Mouse (Mus musculus) cerebellum, adult 2 months (tissue): ENCODE measurements at regions not wholly inside any gene's neighbourhood (a gene's known extent, or its start where the extent isn't known, plus 50 kb on each side); places are given as distances from the start of the nearest gene placed in this dataset.

Experiments used
- DNase-seq, 2 experiments: peaks; one replicate each; pipeline ENCODE4 v3.0.0; 2021
- H3K27ac ChIP-seq: fragments of 200-500 bp; 2 replicates; pipeline ENCODE4 v1.5.1; 2012; ENCODE audit warnings: low read length, control low read depth, inconsistent platforms; ENCODE audit not compliant: insufficient read depth
- H3K27me3 ChIP-seq: fragments of 200-500 bp; 2 replicates; pipeline ENCODE4 v1.6.1; 2012; ENCODE audit warnings: inconsistent platforms, mild to moderate bottlenecking, low read length, moderate library complexity; ENCODE audit not compliant: control insufficient read depth, insufficient read depth
- H3K4me1 ChIP-seq: fragments of 200-500 bp; 2 replicates; pipeline ENCODE4 v1.6.1; 2011; ENCODE audit warnings: low read length; ENCODE audit not compliant: control insufficient read depth, insufficient read depth
- H3K4me3 ChIP-seq: fragments of 200-500 bp; replicated peaks from 2 replicates; pipeline ENCODE3; 2011; ENCODE audit warnings: mild to moderate bottlenecking, low read depth, low read length, control low read depth; ENCODE audit not compliant: insufficient read depth
- CTCF ChIP-seq: fragments of 200-500 bp; IDR thresholded peaks from 2 replicates; pipeline ENCODE4 v1.5.1; 2011; ENCODE audit warnings: low read depth, mild to moderate bottlenecking, control low read depth, low read length, moderate library complexity, borderline replicate concordance; ENCODE audit not compliant: insufficient read depth
- POLR2A ChIP-seq: fragments of 200-500 bp; IDR thresholded peaks from 2 replicates; pipeline ENCODE4 v1.6.1; 2011; ENCODE audit warnings: low read length, control low read depth, borderline replicate concordance; ENCODE audit not compliant: insufficient read depth
- WGBS: fragments of 180-500 bp; shearing (Covaris S2); methylation state at CpG from one replicate; pipeline ENCODE4 v1.1.7; 2018; 5-methylcytosine and 5-hydroxymethylcytosine counted together

GRCm38 (mm10) chr19:52647066-52648046 lies 383.3 kb downstream of the Ins1 start:
- peak in 1 of 2 experiments; percentile 12 for DNase-seq
- Histone ChIP-seq H3K4me3 (no peak overlapping the region), H3K27me3 (no peaks in the 10 kb centered on the region), H3K27ac (no peak overlapping the region), H3K4me1 (no peaks in the 10 kb centered on the region)
- 63% methylated on average over 17 of the region's 17 CpGs for WGBS
- TF ChIP-seq POLR2A, result no peak
- no peak for TF ChIP-seq CTCF

DNA sequence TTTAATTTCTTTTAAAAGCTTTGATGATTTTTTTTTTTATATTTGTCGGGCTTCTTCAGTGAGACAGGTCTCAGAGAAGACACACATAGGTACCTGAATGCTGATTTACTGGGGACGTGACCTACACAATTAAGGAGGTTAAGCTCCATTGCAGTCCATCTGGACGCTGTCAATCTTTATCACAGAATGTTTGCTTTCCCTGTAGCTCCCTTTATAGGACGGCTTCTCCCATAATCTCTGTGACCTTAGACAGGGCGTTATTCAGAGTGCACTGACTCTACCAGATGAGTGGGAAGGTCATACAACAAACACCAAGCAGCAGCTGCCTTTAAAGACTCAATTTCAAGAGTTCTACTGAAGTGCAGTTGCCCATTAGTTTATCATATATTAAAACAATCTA lies 376.1 kb downstream of the Ins1 start:
- WGBS, result 74% methylated on average over 5 of the region's 5 CpGs
- Histone ChIP-seq H3K4me1 (no peaks in the 10 kb centered on the region), H3K4me3 (no peak overlapping the region), H3K27ac (no peak overlapping the region), H3K27me3 (no peaks in the 10 kb centered on the region)
- no peak for DNase-seq
- TF ChIP-seq CTCF (no peak), POLR2A (no peak)

DNA sequence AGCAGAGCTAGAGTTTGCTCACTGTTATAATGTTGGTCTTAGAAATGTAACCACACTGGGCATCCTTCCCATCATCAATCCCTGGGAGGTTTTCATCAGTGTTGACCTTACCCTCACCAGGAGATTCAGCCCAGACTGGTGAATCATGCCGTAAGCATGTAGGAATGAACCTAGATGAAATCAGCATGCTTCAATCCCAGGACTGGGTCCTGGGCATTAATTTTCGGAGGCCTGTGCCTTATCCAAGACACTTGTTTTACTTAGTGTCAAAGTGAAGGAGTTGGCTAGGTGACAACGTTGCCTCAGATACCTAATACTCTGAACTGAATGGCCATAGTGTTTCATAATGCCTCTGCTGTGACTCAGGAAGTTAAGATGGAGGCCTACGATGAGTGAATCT lies 368.4 kb downstream of the Ins1 start:
- Histone ChIP-seq H3K27me3 (no peaks in the 10 kb centered on the region), H3K27ac (no peak overlapping the region), H3K4me3 (no peak overlapping the region), H3K4me1 (no peaks in the 10 kb centered on the region)
- no peak for DNase-seq
- 68% methylated on average over 4 of the region's 4 CpGs for WGBS
- no peak for TF ChIP-seq CTCF
- no peak for TF ChIP-seq POLR2A

DNA sequence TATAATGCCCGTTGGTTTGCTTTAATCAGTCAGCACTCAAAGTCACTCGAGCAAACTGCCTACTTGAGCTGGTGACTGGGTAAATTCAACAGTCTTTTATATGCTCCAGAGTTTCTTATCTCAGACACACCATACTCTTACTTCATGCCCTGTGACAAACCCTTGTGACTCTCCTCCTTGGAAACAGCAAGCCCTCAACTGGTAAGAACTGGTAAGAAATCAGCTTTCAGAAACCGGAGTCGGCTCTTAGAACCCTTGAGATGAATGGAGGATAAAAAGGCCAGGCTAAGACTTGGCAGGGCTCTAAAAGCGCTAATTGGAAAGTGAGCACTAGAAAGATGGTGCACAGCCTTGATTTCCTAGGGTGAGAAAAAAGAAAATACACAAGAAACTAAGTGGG lies 360.2 kb downstream of the Ins1 start:
- TF ChIP-seq CTCF, result no peak
- no peak for TF ChIP-seq POLR2A
- no peak overlapping the region for H3K27ac ChIP-seq
- 71% methylated on average over 5 of the region's 5 CpGs for WGBS
- H3K27me3 ChIP-seq, result no peaks in the 10 kb centered on the region
- no peak for DNase-seq
- no peaks in the 10 kb centered on the region for H3K4me1 ChIP-seq
- H3K4me3 ChIP-seq, result no peak overlapping the region

DNA sequence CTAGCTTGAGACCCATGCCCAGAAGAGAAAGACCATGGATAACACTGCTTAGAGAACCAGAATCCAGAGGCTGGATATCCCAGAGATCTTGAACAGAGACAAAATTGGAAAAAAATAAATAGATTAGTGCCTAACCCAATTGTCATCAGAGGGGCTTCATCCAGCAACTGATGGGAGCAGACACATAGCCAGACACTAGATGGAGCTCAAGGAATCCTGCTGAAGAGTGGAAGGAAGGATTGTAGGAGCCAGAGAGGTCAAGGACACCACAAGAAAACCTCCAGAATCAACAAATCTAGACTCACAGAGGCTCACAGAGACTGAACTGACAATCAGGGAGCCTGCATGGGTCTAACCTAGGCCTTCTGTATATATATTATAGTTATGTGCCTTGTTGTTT lies 359.4 kb downstream of the Ins1 start:
- no peaks in the 10 kb centered on the region for H3K4me1 ChIP-seq
- no peaks in the 10 kb centered on the region for H3K27me3 ChIP-seq
- H3K27ac ChIP-seq, result no peak overlapping the region
- no peak for DNase-seq
- no peak overlapping the region for H3K4me3 ChIP-seq
- no peak for TF ChIP-seq POLR2A
- no peak for TF ChIP-seq CTCF

DNA sequence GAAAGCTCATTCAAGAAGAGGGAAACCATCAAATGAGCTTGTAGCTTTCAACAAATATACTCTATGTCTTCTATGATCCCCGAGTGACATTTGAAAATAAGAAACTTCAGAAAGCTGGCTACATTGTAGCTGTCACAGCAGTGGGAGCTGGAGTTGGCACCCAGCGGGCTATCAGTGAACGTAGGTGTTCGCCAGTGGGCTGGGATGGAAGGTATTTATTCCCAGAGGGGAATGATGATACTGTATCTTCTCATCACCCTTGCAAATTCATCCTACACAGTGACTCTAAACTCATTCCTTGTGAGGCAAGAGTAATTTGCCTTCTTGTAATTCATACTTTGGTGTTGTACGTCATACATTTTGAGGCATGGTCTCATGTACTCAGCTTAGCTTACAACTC lies 349.3 kb downstream of the Ins1 start:
- TF ChIP-seq POLR2A, result no peak
- no peak for TF ChIP-seq CTCF
- Histone ChIP-seq H3K27ac (no peak overlapping the region), H3K4me3 (no peak overlapping the region), H3K4me1 (no peaks in the 10 kb centered on the region), H3K27me3 (no peaks in the 10 kb centered on the region)
- DNase-seq, result no peak
- 80% methylated on average over 5 of the region's 5 CpGs for WGBS

DNA sequence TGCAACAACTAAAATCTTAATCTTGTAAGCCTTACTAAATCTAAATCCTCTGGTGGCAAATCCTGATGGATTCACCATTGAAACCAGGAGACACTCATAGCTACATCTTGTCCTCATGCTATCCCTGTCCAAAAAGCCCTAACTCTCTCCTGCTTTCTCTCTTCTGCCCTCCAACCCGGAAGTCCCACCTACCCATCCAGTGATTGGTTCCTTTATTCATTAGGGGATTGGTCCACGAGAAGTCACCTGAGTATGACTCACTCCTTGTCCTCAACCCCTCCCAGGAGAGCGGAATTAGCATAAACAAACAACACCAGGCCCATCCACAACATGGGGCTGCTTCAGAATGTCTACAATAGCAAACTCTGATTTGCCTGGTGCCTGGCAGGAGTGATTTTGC lies 342.8 kb downstream of the Ins1 start:
- no peaks in the 10 kb centered on the region for H3K27me3 ChIP-seq
- H3K4me1 ChIP-seq, result no peaks in the 10 kb centered on the region
- H3K27ac ChIP-seq, result no peak overlapping the region
- WGBS, result 71% methylated on average over 3 of the region's 3 CpGs
- H3K4me3 ChIP-seq, result no peak overlapping the region
- no peak for TF ChIP-seq CTCF
- DNase-seq, result no peak

DNA sequence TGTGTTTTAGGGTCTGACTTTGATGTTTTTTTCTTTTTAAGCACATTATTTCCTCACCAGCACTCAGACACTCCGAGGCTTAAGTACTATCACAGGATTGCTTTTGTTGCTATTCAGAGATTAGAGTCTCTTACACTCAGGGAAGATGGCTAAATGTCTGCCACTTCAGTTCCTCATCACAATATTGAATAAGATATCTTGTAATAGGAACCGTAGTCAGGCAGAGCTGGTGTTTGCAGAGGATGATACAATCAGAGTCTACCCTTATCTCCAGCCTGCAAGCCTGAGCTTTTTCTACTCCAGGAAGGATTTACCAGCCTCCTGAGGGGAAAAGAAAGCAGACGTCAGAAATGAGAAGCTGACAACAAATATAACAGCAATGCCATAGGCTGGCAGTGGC lies 336.3 kb downstream of the Ins1 start:
- H3K27ac ChIP-seq, result no peak overlapping the region
- 28% methylated on average over 3 of the region's 3 CpGs for WGBS

More for the DNA sequence above, 336.3 kb downstream of the Ins1 start:
- TF ChIP-seq CTCF (no peak), POLR2A (no peak)
- no peak for DNase-seq
- Histone ChIP-seq H3K4me3 (no peak overlapping the region), H3K27me3 (no peaks in the 10 kb centered on the region), H3K4me1 (no peaks in the 10 kb centered on the region)
